Mouse (Mus musculus): ENCODE measurements around the gene Slc13a2.

DNA sequence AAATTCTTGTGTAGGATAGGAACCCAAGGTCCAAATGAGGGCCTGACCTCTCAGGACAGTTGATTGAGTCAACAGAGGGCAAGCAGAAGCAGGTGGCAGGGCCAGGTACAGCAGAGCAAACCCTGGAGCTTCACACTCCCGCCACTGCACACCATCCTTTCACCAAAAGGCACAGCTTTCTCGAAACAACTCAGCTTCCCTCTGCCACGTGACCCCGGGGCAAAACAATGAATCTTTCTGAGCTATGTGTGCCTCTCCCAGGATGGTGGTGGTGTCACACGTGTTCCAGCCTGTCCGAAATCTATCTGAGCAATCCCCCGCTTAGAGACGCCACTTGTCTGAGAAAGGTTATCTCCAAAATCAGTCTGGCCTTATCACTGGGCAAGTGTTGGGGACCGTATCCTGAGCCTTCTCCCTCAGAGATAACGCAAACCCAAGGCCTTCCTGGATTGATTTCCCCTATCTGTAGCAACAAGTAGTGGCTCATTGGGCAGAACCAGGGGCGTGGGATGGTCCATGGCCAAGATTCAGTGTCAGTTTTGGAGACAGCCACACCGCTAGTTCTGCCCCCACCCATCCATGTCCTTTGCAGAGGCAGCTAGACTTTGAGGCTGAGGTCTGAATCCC lies 1.6 kb downstream of the Slc13a2 start:
- TF ChIP-seq CTCF (IDR thresholded peaks at IDR 0.05; ENCODE audit: control insufficient read depth, insufficient read depth, low read length): no peak
- no peak for TF ChIP-seq POLR2A (IDR thresholded peaks at IDR 0.05; ENCODE audit: borderline replicate concordance, control insufficient read depth, low read depth, low read length)

Measured in bone marrow, adult 2 months (tissue).